Mouse (Mus musculus) sigmoid colon, adult 10 weeks (tissue): ENCODE results near the gene Itga5. TPM values are rescaled to one million over a fixed set of nuclear protein-coding genes. Genes with fewer than 3 reads are reported as not detected.

Experiments
- polyA plus RNA-seq: library from polyadenylated mRNA; stranded (reverse); fragments of 350-450 nt; fragmentation: Illumina TruSeq; extraction: RNeasy Lipid Tissue Mini Kit (QIAGEN cat#74804); gene quantifications from one replicate; pipeline ENCODE4 v1.2.3, GENCODE M21; 2014; ENCODE audit warnings: low read depth, low replicate concordance

Gene Itga5
- polyA plus RNA-seq, result 1.3 TPM

GRCm38 (mm10) chr15:103366376-103367149 is at the start of gene Itga5:
Gene Itga5, minus strand, starts transcription at chr15:103366763.

GRCm38 (mm10) chr15:103339961-103340337 is 26.6 kb downstream of the Itga5 start, which contains the start of gene Zfp385a:
Gene Zfp385a, minus strand, starts transcription at chr15:103340093.

GRCm38 (mm10) chr15:103310365-103310910 is 56.1 kb downstream of the Itga5 start, which contains the start of gene Gpr84:
Gene Gpr84, minus strand, starts transcription at chr15:103310612.

Other genes with a start within 250 kb of the Itga5 start
- gene Smug1, start 199.7 kb downstream of the Itga5 start, polyA plus RNA-seq, result 17.1 TPM
- gene Cbx5, start 126.9 kb downstream of the Itga5 start, polyA plus RNA-seq, result 80.4 TPM
- gene Hnrnpa1, start 126.3 kb downstream of the Itga5 start, polyA plus RNA-seq, result 503 TPM
- not detected for gene Nfe2, start 108.4 kb downstream of the Itga5 start, polyA plus RNA-seq
- 83.1 TPM for gene Copz1, start 94.0 kb downstream of the Itga5 start, polyA plus RNA-seq
- gene Gpr84, start 56.2 kb downstream of the Itga5 start, polyA plus RNA-seq, result not detected
- not detected for gene Zfp385a, start 26.7 kb downstream of the Itga5 start, polyA plus RNA-seq
- gene Gtsf1, start 63.7 kb upstream of the Itga5 start, polyA plus RNA-seq, result not detected
- gene Gtsf2, start 81.7 kb upstream of the Itga5 start, polyA plus RNA-seq, result not detected
- 7.2 TPM for gene Nckap1l, start 87.0 kb upstream of the Itga5 start, polyA plus RNA-seq
- 4.3 TPM for gene Pde1b, start 136.3 kb upstream of the Itga5 start, polyA plus RNA-seq
- 0.82 TPM for gene Ppp1r1a, start 171.2 kb upstream of the Itga5 start, polyA plus RNA-seq
- 13.8 TPM for gene Glycam1, start 198.3 kb upstream of the Itga5 start, polyA plus RNA-seq